Mouse (Mus musculus) heart, embryonic 13.5 days (tissue): ENCODE data around the gene Phtf1. TPM values are rescaled to one million over a fixed set of nuclear protein-coding genes. Genes with fewer than 3 reads are reported as not detected.

Source experiments
- ATAC-seq: fragments of 200-750 bp; cut with Nextera tagmentation; 2 replicates; pipeline ENCODE4 v1.8.0; 2017; ENCODE audit warnings: moderate TSS enrichment; ENCODE audit not compliant: insufficient number of reproducible peaks, low FRiP score, low TSS enrichment; ENCODE audit errors: extremely low read depth
- H3K27ac ChIP-seq: fragments of 300-500 bp; sonication (generic); replicated peaks from 2 replicates; pipeline ENCODE4 v1.5.1; 2015; ENCODE audit warnings: moderate library complexity, mild to moderate bottlenecking, inconsistent platforms
- H3K27me3 ChIP-seq: fragments of 300-500 bp; sonication (generic); replicated peaks from 2 replicates; pipeline ENCODE4 v1.6.1; 2015; ENCODE audit warnings: mild to moderate bottlenecking, inconsistent platforms
- H3K36me3 ChIP-seq: fragments of 300-500 bp; sonication (generic); 2 replicates; pipeline ENCODE4 v1.6.1; 2015; ENCODE audit warnings: mild to moderate bottlenecking, inconsistent platforms
- H3K4me1 ChIP-seq: fragments of 300-500 bp; sonication (generic); 2 replicates; pipeline ENCODE4 v1.6.1; 2015; ENCODE audit warnings: inconsistent platforms
- H3K4me2 ChIP-seq: fragments of 300-500 bp; sonication (generic); 2 replicates; pipeline ENCODE4 v1.6.1; 2015; ENCODE audit warnings: inconsistent platforms, mild to moderate bottlenecking, moderate library complexity
- H3K4me3 ChIP-seq: fragments of 300-500 bp; sonication (generic); 2 replicates; pipeline ENCODE4 v1.5.1; 2015; ENCODE audit warnings: moderate library complexity, mild to moderate bottlenecking, inconsistent platforms
- H3K9ac ChIP-seq: fragments of 300-500 bp; sonication (generic); 2 replicates; pipeline ENCODE4 v1.6.1; 2015; ENCODE audit warnings: inconsistent platforms, mild to moderate bottlenecking, moderate library complexity
- H3K9me3 ChIP-seq: fragments of 300-500 bp; sonication (generic); 2 replicates; pipeline ENCODE4 v1.6.1; 2016; ENCODE audit warnings: inconsistent platforms
- WGBS: fragments of 180-500 bp; shearing (Covaris S2); methylation state at CpG from one replicate; pipeline ENCODE4 v1.1.7; 2015; ENCODE audit warnings: mixed read lengths; 5-methylcytosine and 5-hydroxymethylcytosine counted together
- polyA plus RNA-seq: library from polyadenylated mRNA; unstranded; fragments of >200 nt; fragmentation: Nextera tagmentation; extraction: Ambion mirVana; gene quantifications from 2 replicates; pipeline ENCODE4 v1.2.1, GENCODE M21; 2015

Gene Phtf1
- polyA plus RNA-seq, result 13.0 and 15.1 TPM in 2 replicates

DNA sequence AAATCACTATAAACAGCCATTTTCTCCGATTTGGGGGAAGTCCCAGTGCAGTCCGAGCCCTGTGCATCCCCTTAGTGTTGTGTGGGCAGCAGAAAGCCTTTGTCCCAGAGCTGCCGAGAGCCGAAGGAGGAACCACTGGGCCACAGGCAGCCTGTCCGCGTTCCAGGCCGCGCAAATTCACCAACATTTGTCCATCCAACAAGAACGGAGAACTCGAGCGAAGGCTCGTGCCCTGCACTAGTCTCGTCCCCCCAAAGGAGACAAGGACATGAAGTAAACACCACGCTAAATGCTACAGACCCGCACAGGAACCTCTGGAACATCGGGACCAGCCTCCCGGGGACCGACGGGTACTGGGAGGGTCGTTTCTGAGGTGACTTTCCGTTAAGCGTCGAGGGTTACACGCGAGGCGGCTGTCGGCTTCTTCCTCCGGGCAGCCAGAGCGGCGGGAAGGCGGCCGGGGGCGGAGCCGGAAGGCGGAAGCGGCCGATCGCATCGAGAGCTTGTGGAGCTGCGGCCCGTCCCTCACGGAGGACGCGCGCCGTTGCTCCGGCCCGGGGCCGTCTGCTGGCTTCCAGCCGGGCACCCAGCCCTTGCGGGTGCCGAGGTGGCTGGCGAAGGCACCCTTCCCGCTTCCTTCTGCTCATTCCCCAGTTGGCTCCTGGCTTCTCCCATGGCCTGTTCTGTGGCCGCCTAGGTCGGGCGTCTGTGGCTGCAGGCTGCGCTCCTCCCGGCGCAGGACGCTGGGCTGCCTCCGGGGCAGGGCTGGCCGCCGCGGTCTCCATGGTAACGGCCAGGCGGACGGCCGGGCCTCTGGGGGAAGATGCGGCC, at the start of gene Phtf1:
Gene Phtf1, plus strand, starts transcription at position 250 of the 831 bp plus-strand sequence.
- Histone ChIP-seq H3K27ac (peak within 1 kb of the TSS; percentile 91), H3K27me3 (no peaks in the 10 kb centered on the region), H3K9ac (peak within 1 kb of the TSS; percentile 86), H3K4me3 (peak within 1 kb of the TSS; percentile 81), H3K36me3 (peaks cover 32% of the 10 kb centered on the region), H3K4me2 (peak within 1 kb of the TSS; percentile 74), H3K4me1 (peaks cover 18% of the 10 kb centered on the region), H3K9me3 (no peaks in the 10 kb centered on the region)
- ATAC-seq, result peak; percentile 85
- WGBS, result under 1% methylated on average over 64 of the region's 70 CpGs

DNA sequence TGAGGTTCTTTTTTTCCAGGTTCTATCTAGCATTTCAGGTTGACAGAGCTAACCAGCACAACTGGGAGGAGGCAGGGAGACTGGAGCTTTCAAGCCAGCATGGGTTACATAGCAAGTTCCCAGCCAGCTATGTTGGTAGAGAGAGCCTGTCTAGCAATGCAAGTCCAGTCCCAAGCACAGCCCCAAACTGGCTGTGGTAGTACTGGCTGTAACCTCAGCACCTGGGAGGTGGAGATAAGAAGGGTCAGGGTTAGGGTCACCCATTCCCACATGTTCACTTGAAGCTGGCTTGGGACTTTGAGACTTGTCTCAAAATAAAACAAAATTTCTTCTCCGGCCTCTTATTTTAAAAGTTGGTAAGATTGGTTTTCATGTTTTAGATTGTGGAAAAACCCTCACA, 47.8 kb upstream of the Phtf1 start:
- Histone ChIP-seq H3K27me3 (no peaks in the 10 kb centered on the region), H3K27ac (no peak overlapping the region), H3K4me1 (peaks cover 42% of the 10 kb centered on the region), H3K4me2 (no peak overlapping the region), H3K36me3 (peaks cover 7% of the 10 kb centered on the region; the same call in 1 of the 2 replicates), H3K4me3 (no peak overlapping the region), H3K9me3 (no peaks in the 10 kb centered on the region), H3K9ac (no peak overlapping the region)
- WGBS, result 92% methylated on average over 1 of the region's 1 CpGs
- ATAC-seq, result no peak

DNA sequence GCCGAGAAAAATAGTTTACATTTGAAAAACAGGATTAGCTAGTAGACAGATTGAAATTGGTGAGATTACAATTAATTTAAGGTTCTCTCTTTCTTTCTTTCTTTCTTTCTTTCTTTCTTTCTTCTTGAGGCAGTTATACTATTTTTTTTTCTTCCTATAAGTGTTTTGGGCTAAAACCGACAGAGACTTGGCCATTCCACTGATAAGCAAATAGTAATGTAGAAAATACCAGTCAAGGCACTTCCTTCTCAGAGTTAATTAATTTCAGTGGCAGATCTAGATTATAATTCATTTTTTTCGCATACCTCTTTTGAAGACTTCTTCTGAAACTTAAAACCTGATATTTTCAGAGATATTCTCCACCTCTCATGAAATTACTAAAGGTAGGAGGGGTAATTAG, 42.6 kb upstream of the Phtf1 start:
- 63% methylated on average over 3 of the region's 3 CpGs for WGBS
- H3K4me3 ChIP-seq, result no peak overlapping the region
- H3K9ac ChIP-seq, result no peak overlapping the region

DNA sequence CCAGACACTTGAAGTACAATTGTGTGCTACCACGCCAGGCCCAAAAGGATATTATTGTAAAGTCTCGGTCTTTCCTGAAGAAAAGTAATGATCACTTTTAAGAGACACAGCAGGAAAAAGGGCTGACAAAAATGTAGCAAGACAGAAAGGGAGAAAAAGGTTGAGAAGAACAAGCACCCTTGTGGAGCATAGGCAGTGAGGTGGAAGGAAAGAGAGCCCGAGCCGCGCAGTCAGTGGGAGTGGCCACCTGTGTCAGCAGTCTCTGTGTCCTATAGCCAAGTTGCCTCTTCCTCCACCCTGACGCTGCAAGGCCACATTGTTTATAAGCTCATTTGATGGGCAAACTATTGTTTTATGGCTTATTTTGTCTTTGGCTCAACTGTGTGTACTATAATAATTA, 40.4 kb upstream of the Phtf1 start:
- Histone ChIP-seq H3K27me3 (no peaks in the 10 kb centered on the region), H3K4me1 (peaks cover 8% of the 10 kb centered on the region), H3K27ac (0 out of 2 replicates have a peak overlapping the region, but pooled peaks have one; percentile 6), H3K4me3 (no peak overlapping the region), H3K9ac (no peak overlapping the region), H3K9me3 (no peaks in the 10 kb centered on the region), H3K36me3 (peaks cover 30% of the 10 kb centered on the region), H3K4me2 (0 out of 2 replicates have a peak overlapping the region, but pooled peaks have one; percentile 4)
- 74% methylated on average over 6 of the region's 6 CpGs for WGBS
- ATAC-seq, result no peak

More for the DNA sequence above, 42.6 kb upstream of the Phtf1 start:
- ATAC-seq, result no peak
- no peak overlapping the region for H3K4me2 ChIP-seq
- peaks cover 14% of the 10 kb centered on the region for H3K36me3 ChIP-seq
- no peak overlapping the region for H3K27ac ChIP-seq
- no peaks in the 10 kb centered on the region for H3K27me3 ChIP-seq
- H3K9me3 ChIP-seq, result no peaks in the 10 kb centered on the region
- H3K4me1 ChIP-seq, result peaks cover 20% of the 10 kb centered on the region

DNA sequence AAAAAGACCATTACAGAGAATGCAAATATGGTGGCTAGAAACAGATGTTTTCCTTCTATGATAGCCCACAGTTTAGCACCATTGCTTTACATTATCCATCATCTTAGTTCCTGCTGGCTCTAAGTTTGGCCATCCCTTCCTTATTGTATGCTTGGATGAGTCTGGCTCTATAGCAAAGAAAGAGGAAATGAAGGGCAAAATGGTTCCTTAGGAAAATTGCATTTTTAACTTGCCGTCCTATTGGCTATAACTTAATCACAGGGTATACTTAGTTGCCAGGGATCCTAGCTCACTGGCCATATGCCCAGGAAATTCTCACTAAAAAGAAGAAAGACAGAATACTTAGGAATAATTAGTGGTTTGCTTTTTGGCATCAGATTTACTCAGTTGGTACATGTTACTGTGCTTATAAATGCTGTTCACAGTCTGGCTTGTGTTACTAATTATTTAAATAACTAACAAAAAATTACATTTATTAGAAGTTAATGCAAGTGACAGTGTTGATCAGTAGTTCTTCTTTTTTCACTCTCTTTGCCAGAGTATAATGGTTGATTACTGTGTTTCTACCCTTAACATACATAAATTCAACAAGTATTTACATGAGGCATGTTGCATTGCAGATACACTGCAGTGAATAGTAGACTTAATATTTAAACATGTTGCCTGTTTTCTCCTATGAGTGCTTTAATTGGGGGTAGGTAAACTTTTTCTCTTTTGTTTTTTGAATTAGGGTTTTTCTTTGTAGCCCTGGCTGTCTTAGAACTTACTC, 22.9 kb upstream of the Phtf1 start:
- Histone ChIP-seq H3K27ac (no peak overlapping the region), H3K36me3 (peaks cover 7% of the 10 kb centered on the region; the same call in 1 of the 2 replicates), H3K9ac (no peak overlapping the region), H3K27me3 (no peaks in the 10 kb centered on the region), H3K4me1 (no peaks in the 10 kb centered on the region), H3K4me3 (no peak overlapping the region), H3K9me3 (no peaks in the 10 kb centered on the region), H3K4me2 (no peak overlapping the region)
- WGBS, result 83% methylated on average over 1 of the region's 1 CpGs
- ATAC-seq, result no peak

DNA sequence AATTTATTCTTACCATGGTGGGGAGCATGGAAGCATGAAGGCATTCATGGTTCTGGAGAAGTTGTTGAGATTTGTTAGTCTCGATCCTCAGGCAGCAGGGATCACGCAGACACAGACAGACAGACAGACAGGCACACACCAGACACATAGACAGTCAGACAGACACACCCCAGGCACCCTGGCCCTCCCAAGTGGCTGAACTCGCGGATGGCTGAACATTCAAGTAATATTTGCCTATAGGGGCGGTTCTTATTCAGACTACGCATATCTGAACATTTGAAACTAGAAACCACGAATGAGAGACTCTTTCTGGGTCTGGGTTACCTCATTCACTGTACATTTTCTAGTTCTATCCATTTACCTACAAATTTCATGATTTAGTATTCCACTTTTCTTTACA, 19.2 kb upstream of the Phtf1 start:
- no peak for ATAC-seq
- H3K4me2 ChIP-seq, result no peak overlapping the region
- 89% methylated on average over 7 of the region's 7 CpGs for WGBS

DNA sequence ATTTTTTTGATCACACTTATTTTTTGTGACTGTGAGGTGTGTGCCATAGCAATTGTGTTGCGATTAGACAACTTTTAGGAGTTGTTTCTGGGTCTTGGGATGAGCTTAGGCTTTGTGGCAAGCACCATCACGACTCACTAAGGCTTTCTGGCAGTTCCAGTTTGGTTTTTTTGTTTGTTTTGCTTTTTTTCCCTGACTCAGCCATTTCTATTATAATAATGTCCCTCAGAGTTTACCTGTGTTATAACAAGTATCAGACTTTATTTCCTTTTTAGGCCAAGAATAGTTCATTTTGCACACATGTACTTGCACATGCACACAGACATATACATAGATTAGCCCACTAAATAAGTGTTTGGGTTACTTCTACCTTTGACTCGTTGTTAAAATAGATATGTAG, 7.3 kb upstream of the Phtf1 start:
- H3K9me3 ChIP-seq, result no peaks in the 10 kb centered on the region
- no peaks in the 10 kb centered on the region for H3K4me1 ChIP-seq
- no peaks in the 10 kb centered on the region for H3K27me3 ChIP-seq
- no peak overlapping the region for H3K4me3 ChIP-seq
- H3K36me3 ChIP-seq, result peaks cover 48% of the 10 kb centered on the region
- H3K9ac ChIP-seq, result no peak overlapping the region
- no peak for ATAC-seq
- H3K4me2 ChIP-seq, result no peak overlapping the region
- no peak overlapping the region for H3K27ac ChIP-seq
- 82% methylated on average over 3 of the region's 3 CpGs for WGBS

More for the DNA sequence above, 19.2 kb upstream of the Phtf1 start:
- Histone ChIP-seq H3K4me1 (no peaks in the 10 kb centered on the region), H3K9me3 (no peaks in the 10 kb centered on the region), H3K27me3 (no peaks in the 10 kb centered on the region), H3K27ac (no peak overlapping the region), H3K9ac (no peak overlapping the region), H3K36me3 (peaks cover 7% of the 10 kb centered on the region; the same call in 1 of the 2 replicates), H3K4me3 (no peak overlapping the region)

DNA sequence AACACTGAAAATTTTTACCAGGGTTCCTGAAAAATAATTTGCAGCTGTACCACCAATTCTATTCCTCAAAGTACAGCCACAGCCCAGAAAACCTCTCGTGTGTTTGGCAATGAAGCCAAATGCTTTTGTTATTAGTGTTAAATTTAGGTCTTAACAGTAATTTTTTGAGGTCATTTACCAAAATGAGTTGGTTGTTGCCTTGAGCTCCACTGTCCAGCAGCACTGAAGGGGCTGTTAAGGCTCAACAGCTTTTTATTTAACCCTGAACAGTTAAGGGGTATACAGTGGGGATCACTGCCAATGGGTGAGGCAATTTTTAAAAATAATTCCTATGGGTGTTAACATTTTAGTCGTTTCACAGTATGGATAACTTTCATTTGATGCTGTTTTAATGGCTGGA, 679 bp upstream of the Phtf1 start:
- Histone ChIP-seq H3K27ac (peak overlapping the region; percentile 91), H3K4me1 (peaks cover 18% of the 10 kb centered on the region), H3K27me3 (no peaks in the 10 kb centered on the region), H3K4me2 (peak overlapping the region; percentile 74), H3K9me3 (no peaks in the 10 kb centered on the region), H3K36me3 (peaks cover 35% of the 10 kb centered on the region), H3K4me3 (peak overlapping the region; percentile 81), H3K9ac (peak overlapping the region; percentile 86)
- no peak for ATAC-seq
- WGBS, result 33% methylated on average over 2 of the region's 2 CpGs

DNA sequence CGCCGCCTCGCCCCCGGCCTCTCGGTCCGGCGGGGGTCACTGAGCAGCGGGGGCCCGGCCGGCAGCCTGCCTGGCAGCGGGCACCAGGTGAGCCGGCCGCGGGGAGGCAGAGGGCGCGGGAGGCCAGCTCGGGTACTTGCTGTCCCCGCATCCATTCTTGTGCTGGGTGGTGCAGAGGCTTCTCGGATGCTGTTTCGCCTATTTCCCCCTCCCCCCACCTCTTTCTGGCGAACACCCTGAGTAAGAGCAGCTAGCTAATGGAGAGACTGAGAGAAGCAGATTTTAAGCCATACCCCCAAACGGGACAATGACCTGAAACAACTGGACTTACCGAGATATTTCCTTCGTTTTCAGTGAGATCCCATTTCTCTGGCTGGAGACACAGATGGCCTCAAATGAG, 791 bp downstream of the Phtf1 start:
- ATAC-seq, result no peak; the same call in 1 of the 2 replicates

DNA sequence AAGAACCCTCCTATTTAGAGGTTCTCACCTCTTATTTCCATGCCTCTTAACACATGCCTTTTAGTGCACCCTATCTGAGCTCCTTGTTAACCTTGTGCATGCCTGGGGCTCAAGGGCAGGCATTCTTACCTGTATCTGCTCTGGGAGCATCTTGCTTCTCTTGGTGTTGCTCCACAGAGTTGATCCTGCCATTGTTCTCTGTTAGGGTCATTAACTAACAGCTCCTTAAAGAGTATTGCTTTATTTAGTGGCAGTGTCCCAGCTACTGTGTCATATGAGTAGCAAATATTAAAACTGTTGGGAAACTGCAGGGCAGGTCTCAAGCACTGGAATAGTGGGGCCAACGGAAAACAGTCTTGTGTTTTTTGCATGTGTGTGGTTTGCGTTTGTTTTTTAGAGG, 3.2 kb downstream of the Phtf1 start:
- peaks cover 32% of the 10 kb centered on the region for H3K36me3 ChIP-seq
- no peak overlapping the region for H3K9ac ChIP-seq
- H3K4me3 ChIP-seq, result no peak overlapping the region
- no peaks in the 10 kb centered on the region for H3K27me3 ChIP-seq
- 93% methylated on average over 2 of the region's 2 CpGs for WGBS
- no peaks in the 10 kb centered on the region for H3K9me3 ChIP-seq
- no peak overlapping the region for H3K27ac ChIP-seq
- H3K4me2 ChIP-seq, result no peak overlapping the region
- ATAC-seq, result no peak
- peaks cover 18% of the 10 kb centered on the region for H3K4me1 ChIP-seq

More for the DNA sequence above, 791 bp downstream of the Phtf1 start:
- Histone ChIP-seq H3K4me1 (peaks cover 18% of the 10 kb centered on the region), H3K9ac (peak overlapping the region; percentile 86), H3K27me3 (no peaks in the 10 kb centered on the region), H3K36me3 (peaks cover 32% of the 10 kb centered on the region), H3K4me2 (peak overlapping the region; percentile 74), H3K4me3 (peak overlapping the region; percentile 81), H3K9me3 (no peaks in the 10 kb centered on the region), H3K27ac (peak overlapping the region; percentile 91)
- WGBS, result under 1% methylated on average over 19 of the region's 24 CpGs

DNA sequence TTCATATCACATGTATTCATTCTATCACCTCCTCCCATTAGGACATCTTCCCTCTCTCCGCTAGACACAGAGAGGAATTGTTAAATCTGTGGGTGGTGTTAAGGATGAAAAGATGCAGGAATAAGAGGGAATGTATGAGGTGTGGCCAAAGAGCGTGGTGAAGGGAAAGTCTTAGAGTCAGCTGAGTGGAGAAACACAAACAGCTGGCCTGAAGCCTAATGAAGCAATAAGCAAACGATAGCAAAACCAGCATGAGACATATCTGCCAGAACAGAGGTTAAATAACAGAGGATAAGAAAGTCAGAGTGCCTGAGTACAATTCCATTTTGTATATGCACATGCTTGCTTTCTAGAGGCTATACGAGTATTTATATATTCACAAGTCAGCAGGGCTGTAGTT, 16.6 kb downstream of the Phtf1 start:
- ATAC-seq, result no peak
- H3K27ac ChIP-seq, result no peak overlapping the region
- 69% methylated on average over 4 of the region's 4 CpGs for WGBS
- H3K36me3 ChIP-seq, result peaks cover 66% of the 10 kb centered on the region
- no peak overlapping the region for H3K4me2 ChIP-seq
- H3K27me3 ChIP-seq, result no peaks in the 10 kb centered on the region
- no peaks in the 10 kb centered on the region for H3K9me3 ChIP-seq
- no peak overlapping the region for H3K4me3 ChIP-seq
- no peak overlapping the region for H3K9ac ChIP-seq
- H3K4me1 ChIP-seq, result no peaks in the 10 kb centered on the region
